Mouse (Mus musculus) MEL (cell line): ENCODE results near the gene Slain2. TPM values are rescaled to one million over a fixed set of nuclear protein-coding genes. Genes with fewer than 3 reads are reported as not detected.

Experiments used
- DNase-seq: peaks from one replicate; pipeline ENCODE4 v3.0.0; 2011; ENCODE audit warnings: low read depth, low spot score
- H3K27ac ChIP-seq: 2 replicates; pipeline ENCODE4 v1.5.1; 2012; ENCODE audit warnings: low read depth, mild to moderate bottlenecking, control low read depth, low read length, moderate library complexity; ENCODE audit not compliant: control insufficient read depth
- H3K27me3 ChIP-seq, 2 experiments: fragments of 150-350 bp in 1 of 2; sonication (generic) in 1 of 2; 2 replicates each; pipeline ENCODE4 v1.6.1; 2012; ENCODE audit warnings: low read length in 2 of 2, mild to moderate bottlenecking in 2 of 2, improper control_type of control experiment in 1 of 2, moderate library complexity in 1 of 2; ENCODE audit not compliant: insufficient read depth in 2 of 2, control insufficient read depth in 1 of 2
- H3K36me3 ChIP-seq, 2 experiments: 2 replicates each; pipeline ENCODE4 v1.6.1; 2012 to 2014; ENCODE audit warnings: low read length in 2 of 2, improper control_type of control experiment in 1 of 2, inconsistent platforms in 1 of 2, mild to moderate bottlenecking in 1 of 2; ENCODE audit not compliant: insufficient read depth in 2 of 2, control insufficient read depth in 1 of 2
- H3K4me1 ChIP-seq, 2 experiments: fragments of 150-350 bp in 1 of 2; sonication (generic) in 1 of 2; 2 replicates each; pipeline ENCODE4 v1.6.1; 2012; ENCODE audit warnings: low read length in 2 of 2, improper control_type of control experiment in 1 of 2, mild to moderate bottlenecking in 1 of 2; ENCODE audit not compliant: insufficient read depth in 2 of 2, control insufficient read depth in 1 of 2
- H3K4me3 ChIP-seq, 2 experiments: fragments of 150-350 bp in 1 of 2; sonication (generic) in 1 of 2; 2 replicates each; pipeline ENCODE4 v1.5.1; 2012; ENCODE audit warnings: low read depth in 2 of 2, low read length in 2 of 2, mild to moderate bottlenecking in 2 of 2, moderate library complexity in 2 of 2, control low read depth in 1 of 2, improper control_type of control experiment in 1 of 2; ENCODE audit not compliant: control insufficient read depth in 1 of 2, insufficient read depth in 1 of 2
- H3K79me2 ChIP-seq: 2 replicates; pipeline ENCODE4 v1.6.1; 2012; ENCODE audit warnings: mild to moderate bottlenecking, low read length, moderate library complexity; ENCODE audit not compliant: control insufficient read depth, poor library complexity, insufficient read depth
- H3K9ac ChIP-seq: 2 replicates; pipeline ENCODE4 v1.6.1; 2012; ENCODE audit warnings: low read depth, mild to moderate bottlenecking, control low read depth, low read length, moderate library complexity; ENCODE audit not compliant: control insufficient read depth, poor library complexity, severe bottlenecking
- H3K9me3 ChIP-seq: fragments of 150-350 bp; sonication (generic); replicated peaks from 2 replicates; pipeline ENCODE4 v1.6.1; 2012; ENCODE audit warnings: mild to moderate bottlenecking, low read length, improper control_type of control experiment, moderate library complexity; ENCODE audit not compliant: insufficient read depth
- CHD1 ChIP-seq: IDR thresholded peaks from 2 replicates; pipeline ENCODE4 v1.6.1; 2012; ENCODE audit warnings: low read depth, mild to moderate bottlenecking, inconsistent platforms, low read length, improper control_type of control experiment
- CTCF ChIP-seq, 3 experiments: IDR thresholded peaks in 2 of 3; conservative IDR thresholded peaks in 1 of 3; 2 replicates each; pipeline ENCODE4 v1.5.1; 2011 to 2012; ENCODE audit warnings: low read length in 3 of 3, low read depth in 2 of 3, mild to moderate bottlenecking in 2 of 3, improper control_type of control experiment in 1 of 3, inconsistent platforms in 1 of 3, mixed read lengths in 1 of 3, moderate library complexity in 1 of 3; ENCODE audit not compliant: control insufficient read depth in 1 of 3, insufficient read depth in 1 of 3, poor library complexity in 1 of 3, severe bottlenecking in 1 of 3
- E2F4 ChIP-seq: IDR thresholded peaks from 2 replicates; pipeline ENCODE4 v1.6.1; 2011; ENCODE audit warnings: low read depth, low read length, improper control_type of control experiment, borderline replicate concordance
- ELF1 ChIP-seq: IDR thresholded peaks from 2 replicates; pipeline ENCODE4 v1.6.1; 2014; ENCODE audit warnings: low read depth, mild to moderate bottlenecking, inconsistent platforms, low read length, improper control_type of control experiment, moderate library complexity
- EP300 ChIP-seq, 2 experiments: IDR thresholded peaks; 2 replicates each; pipeline ENCODE4 v1.6.1; 2011; ENCODE audit warnings: improper control_type of control experiment in 2 of 2, low read length in 2 of 2, low read depth in 1 of 2, mild to moderate bottlenecking in 1 of 2
- ETS1 ChIP-seq: IDR thresholded peaks from 2 replicates; pipeline ENCODE4 v1.6.1; 2012; ENCODE audit warnings: low read depth, mild to moderate bottlenecking, inconsistent platforms, low read length, improper control_type of control experiment, moderate library complexity
- GABPA ChIP-seq: IDR thresholded peaks from 2 replicates; pipeline ENCODE4 v1.6.1; 2012; ENCODE audit warnings: low read depth, mild to moderate bottlenecking, inconsistent platforms, low read length, improper control_type of control experiment, moderate library complexity
- GATA1 ChIP-seq: IDR thresholded peaks from 2 replicates; pipeline ENCODE4 v1.6.1; 2011; ENCODE audit warnings: low read depth, low read length, improper control_type of control experiment
- HCFC1 ChIP-seq: IDR thresholded peaks from 2 replicates; pipeline ENCODE4 v1.6.1; 2012; ENCODE audit warnings: low read depth, mild to moderate bottlenecking, inconsistent platforms, low read length, improper control_type of control experiment, moderate library complexity
- JUND ChIP-seq: IDR thresholded peaks from 2 replicates; pipeline ENCODE4 v1.6.1; 2011; ENCODE audit warnings: low read depth, mild to moderate bottlenecking, improper control_type of control experiment, low read length
- KAT2A ChIP-seq: conservative IDR thresholded peaks from 2 replicates; pipeline ENCODE4 v1.6.1; 2012; ENCODE audit warnings: low read depth, low read length, improper control_type of control experiment, inconsistent platforms
- MAX ChIP-seq: IDR thresholded peaks from 2 replicates; pipeline ENCODE4 v1.6.1; 2011; ENCODE audit warnings: low read length, improper control_type of control experiment
- MEF2A ChIP-seq: IDR thresholded peaks from 2 replicates; pipeline ENCODE4 v1.6.1; 2014; ENCODE audit warnings: low read depth, mild to moderate bottlenecking, inconsistent platforms, low read length, improper control_type of control experiment; ENCODE audit not compliant: poor library complexity, insufficient replicate concordance, severe bottlenecking; ENCODE audit errors: extremely low read depth
- MYB ChIP-seq: IDR thresholded peaks from 2 replicates; pipeline ENCODE4 v1.6.1; 2011; ENCODE audit warnings: mild to moderate bottlenecking, low read depth, low read length, improper control_type of control experiment
- MYC ChIP-seq: IDR thresholded peaks from 2 replicates; pipeline ENCODE4 v1.6.1; 2011; ENCODE audit warnings: low read depth, mild to moderate bottlenecking, low read length, improper control_type of control experiment, moderate library complexity
- NELFE ChIP-seq: IDR thresholded peaks from 2 replicates; pipeline ENCODE4 v1.6.1; 2011; ENCODE audit warnings: low read depth, low read length, improper control_type of control experiment
- NRF1 ChIP-seq: IDR thresholded peaks from 2 replicates; pipeline ENCODE4 v1.6.1; 2014; ENCODE audit warnings: low read depth, mild to moderate bottlenecking, inconsistent platforms, low read length, improper control_type of control experiment, moderate library complexity; ENCODE audit not compliant: poor library complexity, insufficient read depth, severe bottlenecking
- POLR2AphosphoS2 ChIP-seq: IDR thresholded peaks from 2 replicates; pipeline ENCODE4 v1.6.1; 2011; ENCODE audit warnings: low read length, improper control_type of control experiment
- POLR2AphosphoS5 ChIP-seq: IDR thresholded peaks from 2 replicates; pipeline ENCODE4 v1.6.1; 2012; ENCODE audit warnings: low read depth, borderline replicate concordance, mild to moderate bottlenecking, inconsistent platforms, low read length, moderate library complexity, mixed read lengths
- RAD21 ChIP-seq: IDR thresholded peaks from 2 replicates; pipeline ENCODE4 v1.6.1; 2011; ENCODE audit warnings: mild to moderate bottlenecking, low read depth, low read length, improper control_type of control experiment
- RCOR1 ChIP-seq: IDR thresholded peaks from 2 replicates; pipeline ENCODE4 v1.6.1; 2012; ENCODE audit warnings: low read depth, mild to moderate bottlenecking, inconsistent platforms, low read length, improper control_type of control experiment
- SIN3A ChIP-seq: IDR thresholded peaks from 2 replicates; pipeline ENCODE4 v1.6.1; 2012; ENCODE audit warnings: low read length, improper control_type of control experiment, inconsistent platforms
- SMC3 ChIP-seq: IDR thresholded peaks from 2 replicates; pipeline ENCODE4 v1.6.1; 2011; ENCODE audit warnings: low read depth, low read length, improper control_type of control experiment
- TAL1 ChIP-seq: IDR thresholded peaks from 2 replicates; pipeline ENCODE4 v1.6.1; 2012; ENCODE audit warnings: mild to moderate bottlenecking, inconsistent platforms, low read length, moderate library complexity, mixed read lengths
- TBP ChIP-seq: IDR thresholded peaks from 2 replicates; pipeline ENCODE4 v1.8.0; 2011; ENCODE audit warnings: low read depth, low read length, improper control_type of control experiment
- TCF12 ChIP-seq: IDR thresholded peaks from 2 replicates; pipeline ENCODE4 v1.6.1; 2014; ENCODE audit warnings: low read depth, mild to moderate bottlenecking, inconsistent platforms, low read length, improper control_type of control experiment, moderate library complexity
- UBTF ChIP-seq: IDR thresholded peaks from 2 replicates; pipeline ENCODE4 v1.6.1; 2012; ENCODE audit warnings: low read depth, mild to moderate bottlenecking, inconsistent platforms, low read length, improper control_type of control experiment, moderate library complexity, borderline replicate concordance; ENCODE audit not compliant: insufficient read depth
- USF1 ChIP-seq: IDR thresholded peaks from 2 replicates; pipeline ENCODE4 v1.6.1; 2014; ENCODE audit warnings: low read depth, mild to moderate bottlenecking, inconsistent platforms, low read length, improper control_type of control experiment, moderate library complexity
- USF2 ChIP-seq, 2 experiments: IDR thresholded peaks; 2 replicates each; pipeline ENCODE4 v1.6.1; 2011 to 2012; ENCODE audit warnings: improper control_type of control experiment in 2 of 2, low read length in 2 of 2, borderline replicate concordance in 1 of 2, inconsistent platforms in 1 of 2, low read depth in 1 of 2, mild to moderate bottlenecking in 1 of 2; ENCODE audit not compliant: insufficient read depth in 1 of 2
- ZC3H11A ChIP-seq: IDR thresholded peaks from 2 replicates; pipeline ENCODE4 v1.6.1; 2012; ENCODE audit warnings: low read depth, mild to moderate bottlenecking, inconsistent platforms, low read length, improper control_type of control experiment
- ZKSCAN1 ChIP-seq: IDR thresholded peaks from 2 replicates; pipeline ENCODE4 v1.6.1; 2012; ENCODE audit warnings: low read depth, mild to moderate bottlenecking, inconsistent platforms, low read length, improper control_type of control experiment, moderate library complexity
- ZMIZ1 ChIP-seq: IDR thresholded peaks from 2 replicates; pipeline ENCODE4 v1.6.1; 2012; ENCODE audit warnings: low read depth, mild to moderate bottlenecking, inconsistent platforms, low read length, improper control_type of control experiment, moderate library complexity
- ZNF384 ChIP-seq: IDR thresholded peaks from 2 replicates; pipeline ENCODE4 v1.6.1; 2012; ENCODE audit warnings: low read depth, mild to moderate bottlenecking, inconsistent platforms, low read length, improper control_type of control experiment
- polyA plus RNA-seq, 2 experiments: library from polyadenylated mRNA; stranded (reverse) in 1 of 2; unstranded in 1 of 2; fragments of >175 nt in 1 of 2; fragments of >200 nt in 1 of 2; gene quantifications; 2 replicates each; pipeline versions ENCODE4 v1.2.1 to v1.2.4; 2012; ENCODE audit warnings: low replicate concordance in 2 of 2, low read depth in 1 of 2; ENCODE audit not compliant: insufficient read length in 2 of 2, insufficient read depth in 1 of 2, missing spikeins in 1 of 2
- total RNA-seq: library from RNA; depleted of rRNA; stranded (reverse); fragments of 300-350 nt; gene quantifications from 2 replicates; pipeline ENCODE4 v1.2.3, GENCODE M21; 2012; rRNA removed

Slain2 gene
- total RNA-seq (18.8 and 18.9 TPM in 2 replicates), polyA plus RNA-seq (10 to 100 TPM; 29.9 to 42.9 TPM)

DNA sequence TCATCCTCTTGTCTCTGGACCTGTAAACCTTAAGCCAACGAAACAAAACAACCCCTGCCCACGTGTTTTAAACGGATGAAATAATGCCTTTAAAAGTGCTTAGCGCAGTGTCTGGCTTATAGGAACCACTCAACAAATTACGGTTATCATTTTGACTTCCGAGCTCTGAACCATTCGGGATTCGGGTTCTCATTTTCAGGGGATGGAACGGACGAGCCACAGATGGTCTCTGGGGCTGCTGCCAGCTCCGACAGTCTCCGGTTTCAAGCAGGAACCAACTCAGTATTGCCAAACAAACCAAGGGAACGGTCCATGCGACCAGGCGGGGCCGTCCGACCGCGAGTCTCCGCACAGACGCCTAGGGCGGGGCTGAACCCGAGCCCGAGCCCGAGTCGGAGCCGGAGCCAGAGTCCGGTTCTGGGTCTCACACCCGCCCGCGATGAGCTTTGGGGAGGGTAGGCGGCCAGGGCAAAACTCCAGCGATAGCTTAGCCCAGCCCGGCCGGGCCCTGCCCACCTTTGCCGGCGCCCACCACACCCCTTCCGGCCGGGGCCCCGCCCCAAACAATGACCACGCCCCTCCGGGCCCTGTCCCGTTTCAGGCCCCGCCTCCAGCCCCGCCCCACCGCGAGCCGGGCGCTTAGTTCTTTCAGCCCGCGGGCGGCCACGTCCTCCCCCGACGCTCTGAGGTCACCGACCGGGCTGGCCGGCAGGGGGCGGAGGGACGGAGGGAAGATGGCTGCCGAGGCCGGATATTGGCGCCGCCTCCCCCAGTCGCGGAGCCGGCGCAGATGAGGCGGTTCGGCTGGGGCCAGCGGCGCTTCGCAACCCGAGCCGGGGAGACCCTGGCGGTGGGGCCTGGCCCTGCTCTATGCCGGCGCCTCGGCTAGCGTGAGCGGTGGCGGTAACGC is at the start of gene Slain2:
Slain2 (plus strand) TSS at position 657 of the 910 bp plus-strand sequence.
- peaks cover 32% of the 10 kb centered on the region for H3K79me2 ChIP-seq
- peak within 1 kb of the TSS; percentile 76 for H3K27ac ChIP-seq
- H3K9ac ChIP-seq, result peak within 1 kb of the TSS; percentile 97
- peaks cover 7 to 33% of the 10 kb centered on the region in 2 experiments for H3K4me1 ChIP-seq
- no peaks in the 10 kb centered on the region for H3K27me3 ChIP-seq
- H3K9me3 ChIP-seq, result no peaks in the 10 kb centered on the region
- peak; percentile 96 for DNase-seq
- H3K4me3 ChIP-seq, result peak within 1 kb of the TSS; percentile 87 to 92
- peaks cover 0 to 46% of the 10 kb centered on the region in 2 experiments; a peak in 2 of 4 replicates for H3K36me3 ChIP-seq
- TF ChIP-seq MYB, result 0 out of 2 replicates have a peak, but pooled peaks have one; percentile 16
- TF ChIP-seq USF2 (IDR thresholded peaks at IDR 0.05; ENCODE audit: borderline replicate concordance in 1 of 2, insufficient read depth in 1 of 2, low read depth in 1 of 2, low read length in 2 of 2), result no peak
- no peak; the same call in 1 of the 2 replicates for TF ChIP-seq MYC
- TF ChIP-seq TBP, result no peak; the same call in 1 of the 2 replicates
- peak; percentile 48 for TF ChIP-seq ETS1
- no peak for TF ChIP-seq GATA1
- TF ChIP-seq RCOR1, result 0 out of 2 replicates have a peak, but pooled peaks have one; percentile 15
- 0 out of 2 replicates have a peak, but pooled peaks have one; percentile 4 for TF ChIP-seq SMC3
- TF ChIP-seq USF1, result peak; percentile 61; the same call in 1 of the 2 replicates
- no peak for TF ChIP-seq TAL1
- TF ChIP-seq CTCF (IDR thresholded peaks at IDR 0.05 in 2 of 3, conservative IDR thresholded peaks at IDR 0.05 in 1 of 3; ENCODE audit: control insufficient read depth in 1 of 3, insufficient read depth in 1 of 3, low read depth in 2 of 3, low read length in 3 of 3, poor library complexity in 1 of 3, severe bottlenecking in 1 of 3), result peak in 2 of 3 experiments; percentile 37 to 48; a peak in 4 of 6 replicates
- peak; percentile 45; the same call in 1 of the 2 replicates for TF ChIP-seq TCF12
- TF ChIP-seq ZMIZ1, result peak; percentile 61; the same call in 1 of the 2 replicates
- no peak for TF ChIP-seq RAD21
- TF ChIP-seq KAT2A, result no peak
- no peak for TF ChIP-seq JUND
- TF ChIP-seq POLR2AphosphoS5, result no peak
- TF ChIP-seq NELFE, result peak; percentile 69
- TF ChIP-seq NRF1, result peak; percentile 57
- TF ChIP-seq POLR2AphosphoS2, result peak; percentile 76; the same call in 1 of the 2 replicates
- no peak for TF ChIP-seq ZKSCAN1
- TF ChIP-seq E2F4, result no peak
- TF ChIP-seq UBTF, result no peak
- peak; percentile 34; the same call in 1 of the 2 replicates for TF ChIP-seq CHD1
- TF ChIP-seq MAX, result peak; percentile 81
- no peak for TF ChIP-seq ZNF384
- TF ChIP-seq MEF2A, result no peak
- no peak for TF ChIP-seq ZC3H11A
- TF ChIP-seq EP300 (IDR thresholded peaks at IDR 0.05; ENCODE audit: low read depth in 1 of 2, low read length in 2 of 2), result no peak; a peak in 1 of 4 replicates
- peak; percentile 34 for TF ChIP-seq ELF1
- TF ChIP-seq SIN3A, result peak; percentile 82
- no peak for TF ChIP-seq GABPA
- peak; percentile 68; the same call in 1 of the 2 replicates for TF ChIP-seq HCFC1
